Mouse (Mus musculus): Measurements from ENCODE around the gene Zfp609. TPM values are rescaled to one million over a fixed set of nuclear protein-coding genes. Genes with fewer than 3 reads are reported as not detected.

Gene Zfp609
- 2.4 and 2.9 TPM in 2 replicates for polyA plus RNA-seq (2021; fragmentation: Nextera tagmentation)
- long read RNA-seq, experiment 1, partial matches to known transcripts, result 10 of 12 reads
- long read RNA-seq, experiment 1, other reads (novel, unspliced or antisense), result 2 of 12 reads
- long read RNA-seq, experiment 2, partial matches to known transcripts, result 8 of 15 reads
- long read RNA-seq, experiment 2, other reads (novel, unspliced or antisense), result 7 of 15 reads

DNA sequence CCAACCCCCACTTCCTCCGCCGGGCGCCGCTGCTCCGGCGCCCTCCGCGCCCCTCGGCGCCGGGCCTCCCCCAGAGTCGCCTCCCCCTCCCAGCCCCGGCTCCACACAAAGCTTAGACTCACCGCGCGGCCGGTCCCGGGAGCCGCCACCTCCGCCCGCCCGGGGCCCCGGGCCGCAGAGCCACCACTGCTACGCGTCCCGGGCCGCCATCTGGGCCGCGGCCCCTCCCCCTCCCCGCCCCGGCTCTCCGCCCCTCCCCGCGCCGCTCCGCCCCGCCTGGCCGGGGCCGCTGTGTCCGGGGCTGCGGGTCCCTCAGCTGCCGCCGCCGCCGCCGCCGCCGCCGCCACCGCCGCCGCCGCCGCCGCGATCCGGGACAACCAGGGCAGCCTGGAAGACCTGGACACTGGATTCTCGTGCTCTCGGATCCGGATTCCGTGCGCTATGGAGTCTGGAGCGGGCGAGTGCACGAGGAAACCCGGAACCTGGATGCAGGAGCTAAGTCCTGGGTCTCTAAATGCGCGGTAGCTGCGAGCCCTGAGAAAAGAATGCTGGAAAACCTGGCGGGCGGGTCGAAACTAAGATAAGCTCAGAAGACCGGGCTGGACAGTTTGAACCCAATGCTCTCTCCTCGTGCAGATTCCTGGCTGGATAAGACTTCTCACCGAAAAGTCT lies at the start of gene Zfp609:
Gene Zfp609 (minus strand): TSS at position 221 of the 672 bp plus-strand sequence.

DNA sequence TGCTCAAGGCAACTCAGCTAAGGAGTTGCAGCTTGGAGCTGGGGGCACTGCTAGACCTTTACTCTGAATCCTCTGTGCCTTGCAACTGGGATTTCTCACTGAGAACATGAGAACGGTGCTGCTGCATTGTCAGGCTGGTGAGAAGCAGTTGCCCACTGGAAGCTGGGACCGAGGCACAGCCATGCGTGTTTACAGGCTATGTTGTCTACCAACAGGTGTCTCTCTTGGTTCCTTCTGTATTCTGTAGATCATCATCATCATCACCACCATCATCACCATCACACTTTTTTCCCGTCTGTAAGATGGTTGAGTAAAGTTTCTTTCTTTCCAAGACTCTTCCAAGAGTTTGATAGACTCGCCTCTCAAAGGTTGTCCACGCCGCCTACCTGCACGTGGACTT lies 159.7 kb downstream of the Zfp609 start, which contains the start of gene Oaz2:
Gene Oaz2 (plus strand): TSS at position 301 of the 400 bp plus-strand sequence.

Other genes starting within 250 kb of the Zfp609 start
- gene Plekho2, start 247.5 kb downstream of the Zfp609 start, polyA plus RNA-seq (2021; fragmentation: Nextera tagmentation), result 5.1 and 5.6 TPM in 2 replicates
- 0.16 and 0.24 TPM in 2 replicates for gene Pif1, start 240.4 kb downstream of the Zfp609 start, polyA plus RNA-seq (2021; fragmentation: Nextera tagmentation)
- gene Rbpms2, start 197.9 kb downstream of the Zfp609 start, polyA plus RNA-seq (2021; fragmentation: Nextera tagmentation), result 3.2 and 3.4 TPM in 2 replicates
- gene Oaz2, start 159.6 kb downstream of the Zfp609 start, polyA plus RNA-seq (2021; fragmentation: Nextera tagmentation), result 269 and 278 TPM in 2 replicates
- 0.25 and 0.49 TPM in 2 replicates for gene Pclaf, start 62.7 kb upstream of the Zfp609 start, polyA plus RNA-seq (2021; fragmentation: Nextera tagmentation)
- 19.4 and 21.2 TPM in 2 replicates for gene Trip4, start 81.2 kb upstream of the Zfp609 start, polyA plus RNA-seq (2021; fragmentation: Nextera tagmentation)
- gene Csnk1g1, start 81.4 kb upstream of the Zfp609 start, polyA plus RNA-seq (2021; fragmentation: Nextera tagmentation), result 13.1 and 14.7 TPM in 2 replicates
- 350 and 360 TPM in 2 replicates for gene Ppib, start 232.7 kb upstream of the Zfp609 start, polyA plus RNA-seq (2021; fragmentation: Nextera tagmentation)
- 4.4 and 5.8 TPM in 2 replicates for gene Snx22, start 242.2 kb upstream of the Zfp609 start, polyA plus RNA-seq (2021; fragmentation: Nextera tagmentation)